25 mouse cellular contexts compared by ENCODE assay signal in genomic region chr11:84145201-84145798, GRCm38 (mm10). TPM values are rescaled to one million over a fixed set of nuclear protein-coding genes. Genes with fewer than 3 reads are reported as not detected.
"Had no signal": no experiment of that assay in that cellular context is flagged by ENCODE, and none has a peak within 500 bp of the region (broad histone marks: within the 10 kb centered on the region; RNA-seq: fewer than 3 reads in every experiment).

No protein-coding gene starts in this region.

- DNase-seq: lung, adult 2 months; lung, postnatal 14 days; lung, postnatal 36 days; midbrain, embryonic 14.5 days; right cerebral cortex, postnatal 14 days; thymus, adult 2 months; thymus, postnatal 25 days; thymus, postnatal 4 days had no signal

- H3K9me3 ChIP-seq: lung, embryonic 15.5 days; megakaryocyte, embryonic 14.5 days; midbrain, embryonic 12.5 days; neural tube, embryonic 12.5 days; stomach, embryonic 15.5 days had no signal

- H3K4me1 ChIP-seq: lung, embryonic 15.5 days; megakaryocyte, embryonic 14.5 days; midbrain, embryonic 12.5 days; neural tube, embryonic 12.5 days; stomach, embryonic 15.5 days had no signal

- H3K27ac ChIP-seq: liver, embryonic 14.5 days; lung, embryonic 15.5 days; macrophage; midbrain, embryonic 12.5 days; neural tube, embryonic 12.5 days; stomach, embryonic 15.5 days; stomach, postnatal 0 days had no signal

- H3K36me3 ChIP-seq: lung, embryonic 15.5 days; midbrain, embryonic 12.5 days; neural tube, embryonic 12.5 days; stomach, embryonic 15.5 days had no signal

- H3K4me3 ChIP-seq: lung, embryonic 15.5 days; megakaryocyte, embryonic 14.5 days; midbrain, embryonic 12.5 days; neural tube, embryonic 12.5 days; stomach, embryonic 15.5 days had no signal

- H3K4me2 ChIP-seq: lung, embryonic 15.5 days; midbrain, embryonic 12.5 days; neural tube, embryonic 12.5 days; stomach, embryonic 15.5 days had no signal

- ATAC-seq: lung, postnatal 0 days had no signal

- H3K27me3 ChIP-seq: lung, embryonic 15.5 days; midbrain, embryonic 12.5 days; neural tube, embryonic 12.5 days; stomach, embryonic 15.5 days had no signal

- H3K9ac ChIP-seq: liver, embryonic 14.5 days; lung, embryonic 15.5 days; midbrain, embryonic 12.5 days; neural tube, embryonic 12.5 days; stomach, embryonic 15.5 days had no signal

RNA-seq across cellular contexts. Expression of gene Gm11437, which starts 22.0 kb away (rescaled TPM):
- total RNA-seq: megakaryocyte progenitor cell, adult 5-6 weeks; midbrain, postnatal 0 days; monocyte, adult 5-6 weeks; neutrophil, adult 5-6 weeks had no signal
- polyA plus RNA-seq: liver, embryonic 14.5 days; liver, embryonic 16.5 days; lung, adult 2 months; lung, postnatal 0 days; macrophage; midbrain, embryonic 12.5 days; neural tube, embryonic 12.5 days; spleen, adult 2 months; stomach, embryonic 15.5 days; stomach, postnatal 0 days; testis, adult 2 months; thymus, adult 2 months; urinary bladder, adult 2 months had no signal
